Mouse (Mus musculus) cerebellum, adult (tissue): ENCODE results near the gene Atpaf2.

ENCODE experiments used
- ATAC-seq: cut with Nextera tagmentation; 2 replicates; pipeline ENCODE4 v1.9.2; 2017; ENCODE audit warnings: mild to moderate bottlenecking, moderate library complexity, mixed read lengths; ENCODE audit not compliant: insufficient number of reproducible peaks, low FRiP score, low TSS enrichment

Atpaf2 gene

DNA sequence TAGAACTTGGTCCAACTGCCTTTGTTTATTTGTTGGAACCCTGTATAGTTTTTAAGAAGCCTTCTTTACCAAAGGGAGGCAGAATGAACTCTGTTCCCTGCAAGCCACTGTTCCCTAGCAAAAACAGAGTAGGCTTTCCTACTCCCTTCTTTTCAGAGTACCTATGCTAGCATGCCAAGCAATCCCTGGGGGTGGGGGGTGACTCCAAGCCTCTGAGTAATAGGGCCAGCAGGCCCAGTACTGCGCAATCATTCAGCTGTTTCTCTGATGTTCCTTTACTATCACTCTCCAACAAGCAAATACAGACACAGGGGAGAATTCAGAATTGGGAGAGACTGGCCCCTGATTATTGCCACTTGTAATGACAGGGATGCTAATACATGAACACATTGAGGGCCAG lies 11.7 kb downstream of the Atpaf2 start:
- no peak for ATAC-seq

DNA sequence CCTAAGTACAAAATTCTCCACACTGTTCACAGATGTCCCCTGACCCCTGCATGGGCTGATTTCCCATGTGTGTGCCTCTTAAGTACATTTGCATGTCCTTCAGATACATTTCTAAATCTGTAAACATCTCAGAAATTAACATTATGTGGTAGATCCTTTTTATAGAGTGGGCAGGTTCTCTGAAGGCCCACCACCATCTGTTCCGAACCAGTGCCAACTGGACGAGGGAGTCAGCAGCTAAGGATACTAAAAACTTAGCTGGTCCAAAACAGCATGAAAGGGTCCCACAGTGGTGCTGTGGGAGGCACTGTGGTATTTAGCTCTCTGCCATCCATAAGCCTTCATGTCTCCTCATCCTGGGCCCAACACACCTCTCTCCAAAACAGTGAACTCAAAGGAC lies 21.1 kb downstream of the Atpaf2 start:
- no peak for ATAC-seq

DNA sequence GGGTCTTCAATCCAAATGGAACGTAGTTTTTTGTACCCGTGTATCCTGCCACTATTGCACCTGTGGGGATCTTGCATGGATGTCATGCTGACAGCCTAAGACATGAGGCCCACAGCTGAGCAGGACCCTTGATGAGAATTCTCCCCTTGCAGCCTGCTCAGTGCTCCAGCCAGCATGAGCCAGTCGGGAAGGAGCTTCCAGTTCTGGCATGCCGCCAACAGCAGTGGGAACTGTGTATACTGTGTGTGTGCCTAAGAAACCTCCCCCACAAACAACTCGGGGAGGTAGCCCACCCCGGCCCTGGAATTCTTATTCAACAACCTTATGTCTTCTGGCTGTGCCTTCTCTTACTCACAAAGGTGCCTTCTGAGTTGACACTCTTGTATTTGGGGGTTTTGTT lies 21.7 kb downstream of the Atpaf2 start:
- no peak for ATAC-seq

DNA sequence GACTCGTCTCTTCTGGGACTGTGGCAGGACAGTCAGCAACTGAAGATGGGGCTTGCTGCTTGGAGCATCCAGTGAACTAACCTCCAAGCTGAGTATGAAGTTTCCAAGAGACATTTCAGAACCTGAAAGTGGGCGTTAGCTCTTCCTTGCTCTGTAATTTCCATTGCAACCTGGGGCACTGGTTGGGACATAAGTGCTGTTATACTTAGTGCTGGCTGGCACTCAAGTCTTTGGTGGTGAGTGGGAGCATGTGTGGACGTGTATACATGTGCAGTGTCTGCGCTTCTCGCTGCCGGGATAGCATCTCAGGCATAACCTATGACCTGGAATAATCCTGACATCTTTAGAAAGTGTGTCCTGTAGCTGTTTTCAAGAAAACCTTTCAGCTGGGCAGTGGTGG lies 26.9 kb downstream of the Atpaf2 start:
- no peak for ATAC-seq

DNA sequence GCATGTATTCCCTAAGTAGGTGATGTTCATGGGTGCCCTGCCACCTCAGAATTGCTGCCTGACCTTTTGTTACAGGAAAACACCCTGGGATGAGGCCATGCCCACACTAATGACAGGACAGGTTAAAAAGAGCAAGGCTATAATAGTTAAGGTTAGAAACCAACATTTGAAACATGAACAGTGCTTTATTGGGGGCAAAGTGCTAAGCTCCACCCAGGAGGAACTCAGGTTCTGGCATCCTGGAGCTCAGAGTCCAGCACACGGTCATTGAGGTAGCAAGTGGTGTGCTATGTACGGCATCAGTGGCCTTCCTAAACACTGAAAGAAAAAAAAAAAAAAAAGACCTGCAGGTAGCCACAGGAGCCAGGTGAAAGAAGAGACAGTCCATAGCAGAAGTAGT lies 30.3 kb downstream of the Atpaf2 start:
- no peak for ATAC-seq

DNA sequence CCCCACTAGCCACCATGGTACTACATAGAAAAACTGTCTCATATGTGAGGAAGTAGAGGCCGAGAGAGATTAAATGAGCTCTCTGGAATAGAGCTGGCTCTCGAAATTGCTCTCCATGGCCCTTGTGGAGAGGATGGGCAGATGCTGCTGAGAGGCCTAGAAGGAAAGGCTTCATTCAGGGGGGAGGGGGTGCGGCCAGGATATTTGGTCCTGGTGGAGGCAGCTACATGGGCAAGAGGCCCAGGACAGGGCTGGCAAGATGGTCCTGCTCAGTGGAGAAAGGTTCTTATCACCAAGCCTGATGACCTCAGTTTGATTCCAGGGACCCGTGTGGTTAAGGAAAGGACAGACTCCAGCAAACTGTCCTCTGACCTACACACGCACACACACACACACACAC lies 32.3 kb downstream of the Atpaf2 start:
- no peak for ATAC-seq

DNA sequence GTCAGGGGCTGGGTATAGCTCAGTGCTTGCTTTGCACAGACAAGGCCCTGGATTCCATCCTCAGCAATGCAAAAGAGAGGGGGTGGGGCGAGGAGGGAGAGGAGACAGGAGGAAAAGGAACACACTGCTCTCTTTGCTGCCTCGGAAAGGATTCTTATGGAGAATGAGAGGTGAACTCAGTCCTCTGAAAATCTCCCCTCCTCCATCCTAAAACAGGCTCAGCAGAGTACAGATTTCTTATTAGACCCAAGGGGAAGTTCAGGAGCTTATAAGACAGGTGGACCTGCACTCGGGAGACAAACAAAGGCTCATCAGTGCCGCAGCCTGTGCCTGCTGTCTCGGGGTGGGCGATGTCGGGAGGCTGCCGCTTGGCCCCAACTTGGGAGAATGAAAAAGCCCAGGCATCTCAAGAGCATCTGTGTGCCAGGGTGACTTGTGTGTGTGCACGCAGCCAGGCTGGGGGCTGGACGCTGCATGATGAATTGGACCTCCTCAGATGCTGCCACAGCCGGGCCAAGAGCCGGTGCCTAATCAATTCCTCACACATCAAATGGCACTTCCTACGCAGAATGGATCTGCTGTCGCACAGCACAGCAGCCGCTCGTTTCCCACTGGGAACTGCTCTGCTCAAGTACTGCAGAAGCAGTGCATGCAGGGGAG lies 33.4 kb downstream of the Atpaf2 start:
- ATAC-seq = no peak

DNA sequence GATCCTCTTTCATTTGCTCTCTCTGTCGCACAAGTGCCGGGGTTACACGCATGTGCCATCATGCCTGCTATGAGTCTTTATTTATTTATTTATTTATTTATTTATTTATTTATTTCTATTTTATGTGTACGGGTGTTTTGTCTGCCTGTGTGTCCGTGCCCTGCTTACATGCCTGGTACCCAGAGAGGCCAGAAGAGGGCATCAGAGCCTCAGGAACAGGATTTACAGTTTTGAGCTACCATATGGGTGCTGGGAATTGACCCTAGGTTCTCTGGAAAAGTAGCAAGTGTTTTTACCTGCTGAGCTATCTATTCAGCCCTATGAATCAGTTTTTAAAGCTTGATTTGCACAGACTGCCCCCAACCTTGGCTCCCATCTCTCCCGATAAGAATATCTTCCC lies 34.7 kb downstream of the Atpaf2 start:
- no peak for ATAC-seq

DNA sequence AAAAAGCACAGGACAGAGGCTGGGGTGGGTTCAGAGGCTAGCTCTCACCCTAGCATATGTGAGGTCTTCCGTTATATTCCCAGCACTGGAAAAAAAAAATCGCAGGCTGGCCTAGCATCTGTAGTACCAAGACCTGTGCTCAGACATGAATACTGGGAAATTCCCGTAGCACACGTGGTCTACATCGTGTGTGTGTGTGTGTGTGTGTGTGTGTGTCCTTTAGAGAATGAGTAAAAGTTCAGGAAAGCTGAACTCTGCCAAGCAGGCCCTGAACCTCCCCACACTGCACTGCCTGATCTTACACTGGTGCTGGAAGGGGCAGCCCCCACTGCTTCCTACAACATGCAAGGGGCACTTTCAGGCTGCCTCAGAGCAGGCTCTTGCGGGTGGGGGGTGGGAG lies 43.8 kb downstream of the Atpaf2 start:
- no peak for ATAC-seq

DNA sequence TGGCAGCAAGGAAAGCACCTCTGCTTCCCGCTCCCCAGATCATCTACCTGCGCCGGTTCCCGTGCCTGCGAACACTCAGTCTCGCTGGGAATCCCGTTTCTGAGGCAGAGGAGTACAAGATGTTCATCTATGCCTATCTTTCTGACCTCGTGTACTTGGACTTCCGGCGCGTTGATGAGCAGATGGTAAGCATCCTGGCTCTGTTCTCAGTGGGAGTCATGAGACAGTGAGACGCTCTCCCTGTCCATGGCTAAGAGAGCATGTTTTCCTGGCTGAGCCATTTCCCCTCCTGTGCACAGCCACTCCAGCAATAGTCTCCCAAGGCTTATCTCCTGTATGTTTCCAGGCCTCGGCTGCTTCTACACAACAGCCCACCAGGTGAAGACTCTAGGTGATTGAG lies 47.8 kb downstream of the Atpaf2 start:
- no peak for ATAC-seq

DNA sequence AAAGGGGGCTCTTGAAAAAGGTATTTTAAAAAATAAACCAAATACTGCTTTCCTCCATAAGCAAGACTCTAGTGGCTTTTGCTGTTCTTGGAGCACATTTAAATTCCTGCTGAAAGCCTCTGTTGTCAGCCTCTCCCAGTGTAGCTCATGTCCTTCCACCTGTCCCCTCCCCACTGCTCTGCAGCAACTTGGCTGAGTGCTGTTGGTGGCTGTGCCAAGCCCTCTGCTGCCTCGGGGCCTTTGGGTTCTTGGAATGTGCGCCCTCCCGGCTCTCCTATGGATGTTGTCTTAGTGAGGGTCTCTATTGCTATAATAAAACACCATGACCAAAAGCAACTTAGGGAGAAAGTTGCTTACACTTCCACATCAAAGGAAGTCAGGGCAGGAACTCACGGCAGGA lies 48.8 kb downstream of the Atpaf2 start:
- ATAC-seq = no peak

DNA sequence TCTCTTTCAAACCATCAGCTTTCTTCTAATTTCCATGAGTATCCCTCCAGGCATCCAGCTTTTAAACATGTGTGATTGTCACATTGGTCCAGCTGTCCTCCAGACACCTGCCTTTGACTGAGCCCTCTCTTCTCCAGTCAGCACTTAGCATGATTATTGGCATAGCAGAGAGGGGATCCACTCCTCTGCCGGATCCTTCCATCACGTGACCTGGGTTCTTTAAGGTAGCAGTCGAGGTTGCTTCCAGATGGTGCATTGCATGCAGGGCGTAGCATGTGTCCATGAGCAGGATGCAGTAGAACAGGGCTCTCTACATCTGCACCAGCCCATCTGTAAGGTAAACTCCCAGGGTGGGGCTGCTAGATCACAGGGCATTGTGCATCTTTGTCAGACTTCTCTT lies 49.3 kb downstream of the Atpaf2 start:
- ATAC-seq = no peak

DNA sequence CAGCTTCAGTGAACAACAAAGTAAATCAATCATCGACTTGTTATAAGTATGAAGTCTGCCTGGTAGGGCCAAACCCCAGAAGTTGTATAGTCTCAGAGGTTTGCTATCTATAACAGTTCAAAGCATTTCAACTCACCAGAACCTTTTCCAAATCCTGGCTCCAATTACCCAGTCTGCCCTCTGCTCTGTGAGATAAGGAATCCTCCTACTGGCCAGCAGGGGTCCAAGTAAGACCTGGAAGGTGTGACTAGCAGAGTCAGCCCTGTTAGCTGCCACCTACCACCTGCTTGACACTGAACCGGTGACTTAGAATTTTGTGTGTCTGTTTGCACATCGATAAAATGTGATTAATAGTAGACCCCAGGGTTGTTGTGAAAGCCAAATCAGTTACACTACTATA lies 51.0 kb downstream of the Atpaf2 start:
- no peak for ATAC-seq

DNA sequence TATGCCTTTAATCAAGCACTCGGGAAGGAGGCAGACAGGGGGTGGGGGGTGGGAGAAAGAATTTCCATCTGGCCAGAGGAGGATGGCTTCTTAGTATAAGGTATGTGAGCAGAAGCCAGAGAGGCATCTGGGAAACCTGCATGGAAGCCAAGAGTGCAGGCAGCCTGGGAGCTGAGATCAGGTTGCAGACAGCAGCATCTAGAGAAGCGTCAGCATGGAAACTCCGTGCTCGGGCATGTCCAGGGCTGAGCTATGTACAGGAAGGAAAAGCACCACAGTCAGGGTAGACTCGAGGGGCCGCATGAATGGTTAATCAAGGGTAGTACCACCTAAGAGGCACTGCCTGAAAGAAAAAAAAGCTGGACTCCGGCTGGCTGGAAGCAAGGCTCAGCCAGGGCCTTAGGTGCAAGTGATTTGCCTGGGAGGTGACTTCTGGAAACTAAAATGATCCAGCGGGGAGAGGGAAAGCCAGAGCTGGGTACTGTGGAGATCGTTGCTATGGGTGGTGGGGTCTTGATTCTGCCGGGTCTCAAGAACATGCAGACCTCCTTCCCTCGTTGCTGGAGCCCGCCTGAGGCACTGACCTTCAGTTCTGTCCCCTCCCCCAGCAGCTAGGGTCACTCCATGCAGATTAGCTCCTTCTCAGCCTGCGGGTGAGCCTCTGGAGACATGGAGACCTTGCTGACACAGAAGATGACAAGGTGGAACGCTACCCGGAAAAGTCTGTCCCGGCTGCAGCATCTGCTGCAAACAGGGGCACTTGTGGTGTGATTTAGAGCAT lies 51.8 kb downstream of the Atpaf2 start:
- no peak for ATAC-seq

DNA sequence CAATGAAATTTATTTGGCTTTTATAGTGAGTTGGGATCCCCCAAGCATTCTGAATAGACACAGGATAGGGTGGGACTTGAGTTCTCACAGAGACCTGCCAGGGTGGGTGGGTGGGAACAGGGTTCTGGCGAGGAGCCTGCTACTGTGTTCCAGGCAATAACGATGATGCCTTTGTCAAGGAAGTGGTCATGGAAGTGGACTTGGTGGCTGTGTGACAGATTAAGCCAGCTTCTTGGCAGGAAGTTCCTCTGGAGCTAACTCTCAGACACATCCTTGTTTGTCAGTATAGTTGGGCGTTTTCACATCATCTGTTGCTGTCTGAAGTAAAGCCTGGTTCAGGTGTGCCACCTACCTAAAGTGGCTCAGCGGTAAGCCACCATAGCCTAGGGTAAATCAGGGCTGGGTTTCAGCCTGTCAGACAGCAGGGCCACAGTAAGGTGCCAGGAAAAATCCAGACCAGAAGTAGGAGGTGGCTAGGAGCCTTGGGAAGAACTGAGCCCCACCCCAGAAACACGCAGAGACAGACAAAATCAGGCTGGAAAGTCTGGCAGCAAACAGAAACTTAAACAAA lies 57.5 kb downstream of the Atpaf2 start:
- no peak for ATAC-seq

DNA sequence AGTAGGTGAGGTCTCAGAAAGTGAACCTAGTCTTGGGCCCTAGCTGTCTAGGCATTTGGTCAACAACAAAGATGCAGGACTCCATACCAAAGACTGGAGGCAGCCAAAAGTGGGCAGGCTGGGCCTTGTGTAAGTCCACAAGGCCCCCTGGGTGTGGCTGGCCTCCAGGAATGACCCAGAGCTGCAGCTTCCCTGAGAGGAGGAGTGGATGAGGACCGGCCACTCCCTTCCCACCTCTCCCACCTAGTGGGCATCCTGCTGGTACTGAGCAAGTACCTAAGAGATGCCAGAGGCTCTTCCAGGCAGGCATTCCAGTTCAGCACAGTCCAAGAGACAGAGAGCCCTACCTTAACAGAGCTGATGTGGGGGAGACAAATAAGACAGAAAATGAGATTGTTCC lies 58.3 kb downstream of the Atpaf2 start:
- ATAC-seq = no peak

DNA sequence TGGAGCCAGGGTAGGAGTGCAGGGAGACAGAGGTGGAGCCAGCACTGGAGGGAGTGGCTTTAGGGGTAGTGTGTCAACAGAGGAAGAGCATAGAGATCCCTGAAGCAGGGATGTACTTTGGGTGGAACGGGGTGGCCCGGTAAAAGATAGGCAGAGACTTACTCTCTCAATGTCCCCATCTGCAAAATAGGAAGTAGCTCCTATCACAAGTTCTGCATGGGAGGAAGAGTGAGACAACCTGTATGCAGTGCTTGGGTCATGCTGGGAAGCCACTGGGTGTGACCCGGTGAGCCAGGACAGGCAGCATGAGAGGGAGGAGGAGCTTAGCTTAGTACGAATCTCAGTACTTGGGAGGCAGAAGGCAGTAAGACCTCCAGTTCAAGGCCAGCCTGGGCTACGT lies 59.1 kb downstream of the Atpaf2 start:
- ATAC-seq = no peak

DNA sequence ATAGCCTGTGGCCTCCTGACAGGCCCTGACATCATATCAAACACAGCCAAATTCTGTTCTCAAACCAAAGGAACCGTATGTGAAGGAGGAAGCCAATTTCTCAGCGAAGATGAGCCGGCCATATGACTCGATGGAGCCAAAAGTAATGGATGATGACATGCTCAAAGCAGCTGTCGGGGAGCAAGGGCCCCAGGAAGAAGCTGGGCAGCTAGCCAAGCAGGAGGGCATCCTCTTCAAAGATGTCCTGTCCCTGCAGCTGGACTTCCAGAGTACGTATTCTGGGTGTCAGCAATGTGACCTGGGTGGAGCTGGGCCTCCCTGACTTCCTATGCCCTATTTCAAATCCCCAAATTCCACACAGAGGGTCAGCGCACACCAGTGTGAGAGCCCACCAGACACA lies 59.7 kb downstream of the Atpaf2 start:
- no peak for ATAC-seq

DNA sequence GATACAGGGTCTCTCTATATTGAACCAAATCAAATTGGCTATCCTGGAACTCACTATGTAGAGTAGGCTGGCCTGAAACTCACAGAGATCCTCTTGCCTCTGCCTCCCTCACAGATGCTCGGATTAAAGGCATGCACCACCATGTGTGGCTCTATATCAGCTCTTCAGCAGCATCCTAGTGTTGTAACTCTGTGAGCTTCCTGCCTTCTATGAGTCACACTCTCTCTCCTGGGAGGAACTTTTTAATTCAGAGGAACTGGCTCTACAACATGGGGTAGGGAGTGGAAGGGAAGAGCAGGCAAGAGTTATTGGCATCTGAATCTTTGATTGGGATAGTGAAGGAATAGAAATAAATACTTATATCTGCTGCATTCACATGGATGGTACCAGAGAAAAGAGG lies 61.1 kb downstream of the Atpaf2 start:
- ATAC-seq = no peak

DNA sequence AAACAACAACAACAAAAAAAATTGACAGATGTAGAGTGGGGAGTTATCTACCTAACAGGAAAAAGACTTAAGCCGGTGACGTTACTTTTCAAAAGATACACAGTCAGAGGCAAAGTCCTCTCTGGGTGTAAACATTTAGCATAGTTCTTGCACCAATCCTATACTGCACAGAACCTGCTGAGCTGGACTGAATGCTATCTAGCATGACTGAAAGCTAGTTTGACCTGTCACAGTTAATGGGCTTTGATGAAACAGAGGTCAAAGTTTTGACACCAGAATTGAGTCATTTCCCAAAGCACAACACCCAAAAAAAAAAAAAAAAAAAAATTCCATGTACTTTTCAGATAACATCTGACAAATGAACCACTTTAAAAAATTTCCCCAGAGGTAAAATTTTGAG lies 62.3 kb downstream of the Atpaf2 start:
- ATAC-seq = no peak

DNA sequence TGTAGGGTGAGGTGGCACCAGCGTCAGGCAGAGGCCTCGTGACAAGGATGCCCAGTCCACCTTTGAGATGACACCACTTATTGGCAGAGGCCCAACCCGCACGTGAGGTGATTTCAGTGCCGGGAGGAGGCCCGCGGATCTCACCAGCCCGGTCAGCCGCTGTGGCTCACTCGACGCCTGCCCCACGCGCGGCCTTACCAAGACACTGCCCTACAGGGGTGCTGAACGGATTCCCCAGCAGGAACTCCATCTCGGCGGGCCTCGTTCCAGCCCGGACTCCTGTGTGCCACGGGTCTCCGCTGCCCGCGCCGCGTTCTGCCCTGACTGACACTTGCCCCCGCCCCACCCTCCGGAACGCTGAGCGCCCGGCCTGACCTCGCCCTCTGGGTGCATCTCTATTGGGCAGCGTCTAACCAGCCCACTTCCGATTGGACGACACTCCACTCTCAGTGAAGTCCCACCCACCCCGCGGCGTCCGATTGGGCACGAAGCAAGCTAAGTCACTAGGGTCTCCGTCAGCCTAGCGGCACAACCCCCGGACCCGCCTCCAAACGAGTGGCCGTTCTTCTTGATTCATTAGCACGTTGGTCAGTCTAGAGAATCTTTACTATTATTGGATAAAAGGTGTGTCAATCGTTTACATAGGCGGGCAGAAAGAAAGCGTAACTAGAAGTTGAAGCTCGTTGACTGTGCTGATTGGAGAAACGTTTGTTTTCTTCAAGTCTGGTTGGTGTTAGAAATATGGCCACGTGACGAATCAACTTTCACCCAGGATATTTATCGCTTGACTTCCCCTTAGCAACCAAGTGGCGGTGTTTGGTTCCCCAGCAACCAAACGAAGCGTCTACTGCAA lies 65.5 kb downstream of the Atpaf2 start, which contains the start of the genes Tom1l2 and Drc3:
Gene Tom1l2 (minus strand): TSS at position 347 of the 853 bp plus-strand sequence.
Gene Drc3 (plus strand): TSS at position 771 of the 853 bp plus-strand sequence.
- ATAC-seq = peak; percentile 98
